Mouse (Mus musculus): ENCODE measurements at regions not wholly inside any gene's neighbourhood (a gene's known extent, or its start where the extent isn't known, plus 50 kb on each side); places are given as distances from the start of the nearest gene placed in this dataset.
A peak's percentile ranks its signal among the peaks of the same experiment; 100 is the strongest.

DNA sequence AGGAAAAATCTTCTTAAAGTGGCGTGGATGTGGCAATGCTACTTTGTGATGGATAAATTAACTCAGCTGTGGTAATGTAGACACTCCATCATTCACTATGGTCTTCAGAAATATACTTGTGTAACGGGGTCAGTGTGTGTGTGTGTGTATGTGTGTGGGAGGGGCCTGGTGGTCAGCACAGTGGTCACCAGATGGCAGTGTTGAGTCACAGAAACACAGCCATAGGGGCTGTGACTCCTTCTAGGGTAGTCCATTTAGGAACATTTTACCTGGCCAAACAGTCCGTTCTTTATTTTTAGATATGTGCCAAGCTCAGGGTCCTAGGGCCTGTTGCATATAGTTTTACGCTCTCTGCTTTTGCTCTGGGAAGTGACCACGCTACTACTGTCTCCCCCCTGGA lies 96.3 kb upstream of the Mphosph6 start:
- no peak for DNase-seq (ENCODE audit: low spot score in 2 of 2)

DNA sequence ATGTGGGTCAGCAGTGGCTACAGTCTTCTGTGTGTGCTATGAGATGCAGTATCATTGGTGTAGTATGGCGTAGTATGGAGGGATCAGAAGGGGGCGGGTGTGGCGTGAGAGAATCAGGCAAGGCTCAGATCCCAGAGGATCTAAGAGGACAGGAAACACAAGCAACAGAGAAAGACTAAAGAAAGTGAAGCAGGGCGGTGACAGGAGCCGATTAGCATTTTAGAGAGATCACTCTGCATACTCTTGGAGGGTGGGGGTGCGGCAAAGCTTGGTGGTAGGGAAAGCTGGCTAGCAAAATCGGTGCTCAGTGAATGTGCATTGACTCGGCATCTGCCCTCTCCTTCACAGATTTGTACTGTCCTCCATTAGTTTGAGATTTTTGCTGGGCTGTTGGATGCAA lies 93.1 kb upstream of the Mphosph6 start:
- no peak for DNase-seq (ENCODE audit: low spot score in 2 of 2)

DNA sequence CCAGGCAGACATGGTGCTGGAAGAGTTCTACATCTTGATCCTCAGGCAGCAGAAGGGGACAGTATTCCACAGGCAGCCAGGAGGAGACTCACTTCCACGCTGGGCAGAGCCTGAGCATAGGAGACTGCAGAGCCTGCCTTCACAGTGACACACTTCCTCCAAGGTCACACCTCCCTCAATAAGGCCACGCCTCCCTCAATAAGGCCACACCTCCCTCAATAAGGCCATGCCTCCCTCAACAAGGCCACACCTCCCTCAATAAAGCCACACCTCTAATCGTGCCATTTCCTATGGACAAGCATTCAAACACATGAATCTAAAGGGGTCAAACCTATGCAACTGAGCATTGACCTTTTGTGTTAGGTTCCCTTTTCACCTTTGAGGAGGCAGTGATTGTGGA lies 88.5 kb upstream of the Mphosph6 start:
- no peak for DNase-seq (ENCODE audit: low spot score in 2 of 2)

- no peak for DNase-seq (ENCODE audit: low spot score in 2 of 2)
Measured at GRCm38 (mm10) chr8:117881414-117881973, 79.8 kb upstream of the Mphosph6 start.

DNA sequence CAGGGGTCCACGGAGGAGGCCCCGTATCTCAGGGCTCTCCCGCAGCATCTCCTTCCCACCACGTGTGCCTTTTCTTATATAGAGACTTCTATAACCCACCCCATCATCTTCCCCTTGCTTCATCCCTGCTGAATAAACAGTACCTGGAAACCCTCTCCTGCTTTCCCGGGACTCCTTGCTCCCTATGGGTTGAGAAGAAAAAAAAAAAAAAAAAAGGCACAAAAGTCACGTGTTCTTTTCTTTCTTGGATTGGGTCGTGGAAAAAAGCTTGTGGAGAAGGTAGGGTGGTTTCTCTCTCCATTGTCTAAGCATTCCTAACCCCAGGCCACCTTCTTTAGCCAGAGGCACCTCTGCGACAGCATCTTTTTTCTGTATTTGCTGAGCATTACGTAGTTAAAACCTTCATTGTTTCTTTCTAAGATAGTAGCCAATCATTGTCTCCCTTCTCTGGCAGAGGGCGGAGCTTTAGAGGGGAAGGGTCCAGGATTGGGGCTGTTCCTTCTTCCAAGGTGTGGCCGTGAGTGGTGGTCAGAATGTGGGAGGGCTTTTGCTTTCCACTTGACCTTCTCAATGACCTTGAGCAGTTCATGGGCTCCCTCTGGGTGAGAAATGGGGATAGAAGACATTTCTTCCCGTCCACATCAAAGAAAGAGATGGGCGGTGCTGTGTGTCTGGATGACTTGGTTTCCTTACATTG lies 78.7 kb upstream of the Mphosph6 start:
- no peak for DNase-seq (ENCODE audit: low spot score in 2 of 2)

DNA sequence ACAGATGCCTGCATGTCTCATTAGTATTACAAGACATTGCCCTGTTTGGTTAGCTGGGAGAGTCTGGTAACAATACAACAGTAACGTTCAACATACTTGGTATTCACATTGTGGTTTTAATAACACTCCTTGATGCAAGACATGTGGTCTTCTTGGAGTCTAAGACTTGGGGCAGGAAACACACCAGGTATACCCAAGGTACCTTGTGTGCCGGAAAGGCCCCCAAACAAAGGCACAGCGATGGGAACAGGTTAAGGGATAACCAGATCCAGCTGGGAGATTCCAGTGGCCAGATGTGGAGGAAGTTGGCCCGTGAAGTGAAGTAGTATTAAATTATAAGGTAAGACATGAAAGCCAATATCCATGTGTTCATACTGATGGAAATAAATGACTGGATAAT lies 71.9 kb upstream of the Mphosph6 start:
- no peak for DNase-seq (ENCODE audit: low spot score in 2 of 2)

DNA sequence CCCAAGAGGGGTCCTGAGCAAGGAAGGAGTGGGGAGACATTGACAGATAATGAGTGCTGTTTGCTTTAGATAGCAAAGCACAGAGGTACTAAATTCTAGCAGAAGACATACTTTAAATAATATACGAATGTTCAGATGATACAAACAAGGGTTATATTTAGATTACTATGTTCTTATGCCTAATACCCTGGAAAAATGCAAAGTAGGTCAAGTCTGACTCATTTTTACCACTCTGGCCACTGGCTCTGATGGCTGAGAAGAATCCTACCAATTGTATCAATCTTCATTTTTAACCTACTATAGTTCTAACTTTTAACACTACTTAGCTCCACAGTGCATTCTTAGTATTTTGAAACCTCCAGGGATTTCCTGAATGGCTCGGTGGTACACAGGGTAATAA lies 65.4 kb upstream of the Mphosph6 start:
- no peak for DNase-seq (ENCODE audit: low spot score in 2 of 2)

GRCm38 (mm10) chr8:117865014-117865413 lies 63.3 kb upstream of the Mphosph6 start:
- no peak for DNase-seq (ENCODE audit: low spot score in 2 of 2)

- peak in 1 of 2 experiments; percentile 69 for DNase-seq (ENCODE audit: low spot score in 2 of 2)
Measured at GRCm38 (mm10) chr8:117863837-117864236, 62.1 kb upstream of the Mphosph6 start.

DNA sequence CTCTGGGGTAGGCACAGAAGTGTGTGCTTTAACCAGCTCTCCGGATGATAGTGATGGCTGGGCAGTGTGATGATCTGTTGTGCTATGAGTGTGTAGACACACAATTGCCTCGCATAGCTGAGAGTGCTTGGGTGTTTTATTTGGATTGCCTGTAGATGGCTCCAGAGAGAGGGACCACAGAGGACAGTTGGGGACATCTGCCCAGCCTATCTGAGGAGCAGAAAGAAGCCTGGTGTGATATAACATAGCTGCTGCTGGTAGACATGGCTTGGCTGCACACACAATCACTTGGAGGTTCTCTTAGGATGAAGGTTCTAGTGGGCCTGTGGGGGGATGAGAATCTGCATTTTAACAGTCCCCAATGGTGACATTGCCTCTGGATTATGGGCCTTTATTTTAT lies 60.6 kb upstream of the Mphosph6 start:
- DNase-seq (ENCODE audit: low spot score in 2 of 2): no peak

DNA sequence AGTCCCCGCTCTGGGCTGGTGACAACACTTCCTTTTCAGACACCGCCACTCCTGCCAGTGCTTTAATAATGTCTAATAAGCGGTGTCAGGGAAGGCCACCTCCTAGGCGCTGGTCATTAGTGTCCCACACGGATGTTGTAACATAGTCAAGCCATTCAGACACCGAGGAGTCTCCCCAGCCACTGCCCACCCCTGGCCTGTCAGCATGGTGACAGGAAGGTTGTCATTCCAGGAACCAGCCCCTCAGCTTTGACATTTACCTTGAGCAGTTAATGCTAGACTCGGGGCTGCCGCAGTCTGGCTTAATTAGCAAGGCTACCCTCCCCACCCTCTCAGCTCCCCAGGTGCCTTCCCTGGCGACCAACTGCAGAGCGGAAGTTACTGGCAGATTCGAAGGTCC lies 58.0 kb upstream of the Mphosph6 start:
- no peak for DNase-seq (ENCODE audit: low spot score in 2 of 2)

DNA sequence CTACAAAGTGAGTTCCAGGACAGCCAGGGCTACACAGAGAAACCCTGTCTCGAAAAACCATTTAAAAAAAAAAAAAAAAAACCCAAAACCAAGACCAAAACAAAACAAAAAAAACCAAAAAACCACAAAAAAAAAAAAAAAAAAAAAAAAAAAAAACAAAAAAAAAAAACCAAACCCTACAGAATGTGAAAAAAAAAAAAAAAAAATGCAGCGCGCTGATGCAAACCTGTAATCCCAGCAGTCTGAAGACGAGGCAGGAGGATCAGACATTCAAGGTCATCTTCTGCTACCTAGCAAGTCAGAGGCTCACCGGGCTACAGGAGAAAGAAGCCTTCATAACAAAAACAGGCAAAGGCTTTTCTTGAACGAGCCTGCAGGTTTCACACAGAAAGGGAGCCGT lies 57.4 kb upstream of the Mphosph6 start:
- no peak for DNase-seq (ENCODE audit: low spot score in 2 of 2)

DNA sequence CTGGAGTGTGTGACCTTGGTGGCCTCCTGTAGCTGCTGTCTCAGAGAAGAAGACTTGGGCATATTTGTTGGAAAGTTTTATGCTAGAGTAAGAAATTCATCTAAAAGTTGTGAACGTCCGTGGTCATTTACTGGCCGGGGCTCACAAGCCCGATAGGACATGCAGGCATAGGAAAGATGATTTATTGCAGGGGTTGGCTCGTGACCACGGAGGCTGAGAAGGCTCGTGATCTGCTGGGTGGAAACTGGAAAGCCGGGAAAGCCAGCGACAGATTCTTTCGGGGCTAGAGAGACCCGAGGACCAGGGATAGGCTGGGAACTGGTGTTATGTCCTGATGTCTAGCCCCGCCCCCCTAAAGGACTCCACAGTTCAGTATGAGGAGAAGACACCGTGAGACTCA lies 54.4 kb upstream of the Mphosph6 start:
- no peak for DNase-seq (ENCODE audit: low spot score in 2 of 2)

- DNase-seq (ENCODE audit: low spot score in 2 of 2): no peak
Measured at GRCm38 (mm10) chr8:117854942-117855491, 53.3 kb upstream of the Mphosph6 start.

- DNase-seq (ENCODE audit: low spot score in 2 of 2): no peak
Measured at GRCm38 (mm10) chr8:117854301-117854700, 52.6 kb upstream of the Mphosph6 start.

GRCm38 (mm10) chr8:117853408-117853807 lies 51.7 kb upstream of the Mphosph6 start:
- DNase-seq (ENCODE audit: low spot score in 2 of 2): no peak

DNA sequence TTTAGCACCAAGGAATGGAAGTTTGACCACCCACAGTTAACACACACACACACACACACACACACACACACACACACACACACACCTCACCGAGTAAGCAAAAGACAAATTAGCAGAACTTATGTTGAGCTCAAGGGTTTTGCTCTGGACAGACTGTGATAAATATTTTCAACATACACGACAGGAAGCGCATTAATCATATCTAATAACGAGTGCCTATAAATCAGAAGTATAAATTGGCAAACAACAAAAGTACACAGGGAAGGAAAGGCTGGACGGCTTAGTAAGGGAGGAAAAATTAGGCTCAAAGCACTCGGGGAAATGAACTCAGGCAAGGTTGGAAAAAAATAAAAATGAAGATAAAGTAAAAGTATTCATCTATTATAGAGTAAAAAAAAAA lies 50.8 kb upstream of the Mphosph6 start:
- DNase-seq (ENCODE audit: low spot score in 2 of 2): no peak

Measured in urinary bladder, postnatal 4 days (tissue).